Mouse (Mus musculus) thymus, adult 2 months (tissue): Measurements from ENCODE around the gene Ints7.

ENCODE experiments used
- CTCF ChIP-seq: fragments of 200-500 bp; IDR thresholded peaks from 2 replicates; pipeline ENCODE4 v1.5.1; 2012; ENCODE audit warnings: mild to moderate bottlenecking, control low read depth, low read length, moderate library complexity, borderline replicate concordance; ENCODE audit not compliant: control insufficient read depth, poor library complexity, insufficient read depth; ENCODE audit errors: extremely low read depth
- POLR2A ChIP-seq: fragments of 200-500 bp; IDR thresholded peaks from 2 replicates; pipeline ENCODE4 v1.6.1; 2012; ENCODE audit warnings: mild to moderate bottlenecking, low read length, control low read depth, moderate library complexity; ENCODE audit not compliant: control insufficient read depth, poor library complexity, insufficient read depth; ENCODE audit errors: extremely low read depth

DNA sequence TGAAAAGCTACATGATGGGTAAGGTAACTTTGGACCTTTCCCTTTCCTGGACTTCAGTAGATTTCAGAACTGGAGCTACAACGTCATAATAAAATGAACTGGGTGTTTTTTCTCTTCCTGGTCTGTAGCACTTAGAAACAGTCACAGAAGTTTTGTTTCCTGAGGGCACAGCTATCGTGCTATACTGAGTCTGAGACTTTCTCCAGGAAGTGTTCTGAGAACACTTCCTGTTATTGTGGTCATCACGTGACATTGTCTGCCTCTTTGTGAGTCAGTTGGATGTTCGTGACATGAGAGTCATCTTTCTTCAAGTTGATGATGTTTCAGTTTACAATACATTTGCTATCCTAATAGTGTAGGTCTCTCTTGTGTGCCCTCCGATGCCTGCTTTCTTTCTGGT is 23.8 kb downstream of the Ints7 start:
- no peak for TF ChIP-seq POLR2A
- TF ChIP-seq CTCF = no peak
